Comparison of ENCODE assay signal across 18 mouse cellular contexts in genomic region chr11:64516712-64517589, GRCm38 (mm10).
DNase-seq lines count a peak whose midpoint lies in the region; ATAC-seq and TF ChIP-seq lines count a peak whose summit lies in the region.
"Had no signal": no experiment of that assay in that cellular context is flagged by ENCODE, and none has a peak within 500 bp of the region (broad histone marks: within the 10 kb centered on the region; RNA-seq: fewer than 3 reads in every experiment).

No protein-coding gene starts in this region.

- TF ChIP-seq CTCF in lung, postnatal 0 days (IDR thresholded peaks at IDR 0.05) = no peak
- no peak for TF ChIP-seq CTCF in lung, adult 2 months (IDR thresholded peaks at IDR 0.05; ENCODE audit: insufficient read depth, low read length)

- 63% methylated on average over 9 of the region's 9 CpGs for WGBS in lung, postnatal 0 days
- 64% methylated on average over 9 of the region's 9 CpGs for WGBS in lung, adult 2 months
- 81% methylated on average over 9 of the region's 9 CpGs for WGBS in kidney, embryonic 15.5 days
- WGBS in intestine, embryonic 15.5 days = 78% methylated on average over 9 of the region's 9 CpGs

- H3ac ChIP-seq in myocyte (ENCODE audit: control insufficient read depth, insufficient read length) = no peak overlapping the region

- H3K4me1 ChIP-seq in lung, postnatal 0 days (ENCODE audit: insufficient read depth, low read depth, low read length) = peaks cover 6% of the 10 kb centered on the region; the same call in 1 of the 2 replicates
- peaks cover 5% of the 10 kb centered on the region; the same call in 1 of the 2 replicates for H3K4me1 ChIP-seq in lung, adult 2 months (ENCODE audit: control insufficient read depth, insufficient read depth, low read length)
- H3K4me1 ChIP-seq in kidney, embryonic 15.5 days = peaks cover 3% of the 10 kb centered on the region; the same call in 1 of the 2 replicates
- H3K4me1 ChIP-seq in intestine, embryonic 15.5 days (replicated peaks) = no peaks in the 10 kb centered on the region
- H3K4me1 ChIP-seq: embryonic facial prominence, embryonic 13.5 days; lung, embryonic 15.5 days had no signal

- no peaks in the 10 kb centered on the region for H3K36me3 ChIP-seq in lung, postnatal 0 days (ENCODE audit: insufficient read depth, low read length)
- H3K36me3 ChIP-seq in myocyte (ENCODE audit: control insufficient read depth, insufficient read depth) = no peaks in the 10 kb centered on the region
- H3K36me3 ChIP-seq in kidney, embryonic 15.5 days = no peaks in the 10 kb centered on the region
- no peaks in the 10 kb centered on the region for H3K36me3 ChIP-seq in intestine, embryonic 15.5 days
- H3K36me3 ChIP-seq: embryonic facial prominence, embryonic 13.5 days; hindbrain, embryonic 15.5 days; limb, embryonic 13.5 days; lung, embryonic 15.5 days had no signal

- H3K79me2 ChIP-seq in myocyte (ENCODE audit: control insufficient read depth, insufficient read depth) = no peaks in the 10 kb centered on the region

- 0 out of 2 replicates have a peak, but pooled peaks have one; percentile 19 for TF ChIP-seq EP300 in lung, postnatal 0 days (IDR thresholded peaks at IDR 0.05)

- peak; percentile 90 for DNase-seq in heart, adult 11 months
- no peak for DNase-seq in heart, postnatal 36 days
- peak; percentile 63 for DNase-seq in lung, postnatal 0 days (ENCODE audit: low spot score)
- no peak for DNase-seq in lung, adult 2 months
- DNase-seq: cerebellum, adult 9-10 months; kidney, postnatal 10 days; right cerebral cortex, postnatal 25 days had no signal

- peaks cover 15% of the 10 kb centered on the region for H3K27me3 ChIP-seq in lung, postnatal 0 days (replicated peaks; ENCODE audit: insufficient read depth, low read length)
- no peaks in the 10 kb centered on the region for H3K27me3 ChIP-seq in myocyte (ENCODE audit: control insufficient read depth, insufficient read depth, insufficient read length)
- peaks cover 42% of the 10 kb centered on the region for H3K27me3 ChIP-seq in kidney, embryonic 15.5 days
- peaks cover 9% of the 10 kb centered on the region for H3K27me3 ChIP-seq in intestine, embryonic 15.5 days (replicated peaks)

- intact Hi-C loops in heart, postnatal 36 days (cut with DNase I) = no loop called here

- H3K4me2 ChIP-seq in lung, postnatal 0 days (replicated peaks; ENCODE audit: low read depth, low read length) = no peak overlapping the region
- peak overlapping the region; percentile 16 for H3K4me2 ChIP-seq in myocyte (ENCODE audit: low read depth)
- H3K4me2 ChIP-seq in kidney, embryonic 15.5 days = no peak overlapping the region
- H3K4me2 ChIP-seq in intestine, embryonic 15.5 days (replicated peaks) = no peak overlapping the region
- H3K4me2 ChIP-seq: embryonic facial prominence, embryonic 13.5 days; hindbrain, embryonic 15.5 days; limb, embryonic 13.5 days; lung, embryonic 15.5 days had no signal

- ATAC-seq in lung, postnatal 0 days = peak; percentile 23; the same call in 1 of the 2 replicates
- ATAC-seq in granulocyte monocyte progenitor cell, adult 5-6 weeks (replicated peaks; ENCODE audit: poor library complexity, severe bottlenecking) = peak; percentile 75
- ATAC-seq in kidney, embryonic 15.5 days (replicated peaks; ENCODE audit: low FRiP score) = no peak
- ATAC-seq in intestine, embryonic 15.5 days = no peak
- ATAC-seq: forebrain, embryonic 16.5 days; intestine, postnatal 0 days; midbrain, embryonic 16.5 days had no signal

- no peak for TF ChIP-seq POLR2A in lung, adult 2 months (IDR thresholded peaks at IDR 0.05; ENCODE audit: borderline replicate concordance, extremely low read depth, low read depth, low read length)
- no peak for TF ChIP-seq POLR2A in myocyte (IDR thresholded peaks at IDR 0.05; ENCODE audit: insufficient read length, low read depth)

- no peak overlapping the region for H3K4me3 ChIP-seq in lung, postnatal 0 days (ENCODE audit: low read depth, low read length)
- no peak overlapping the region for H3K4me3 ChIP-seq in lung, adult 2 months (replicated peaks; ENCODE audit: extremely low read depth, low read depth, low read length)
- no peak overlapping the region for H3K4me3 ChIP-seq in myocyte
- no peak overlapping the region for H3K4me3 ChIP-seq in kidney, embryonic 15.5 days (replicated peaks)
- no peak overlapping the region for H3K4me3 ChIP-seq in intestine, embryonic 15.5 days (replicated peaks)
- H3K4me3 ChIP-seq: embryonic facial prominence, embryonic 13.5 days; hindbrain, embryonic 15.5 days; limb, embryonic 13.5 days; lung, embryonic 15.5 days had no signal

- no peak overlapping the region for H3K9ac ChIP-seq in lung, postnatal 0 days (replicated peaks; ENCODE audit: low read depth)
- no peak overlapping the region for H3K9ac ChIP-seq in kidney, embryonic 15.5 days
- no peak overlapping the region for H3K9ac ChIP-seq in intestine, embryonic 15.5 days
- H3K9ac ChIP-seq: embryonic facial prominence, embryonic 13.5 days; hindbrain, embryonic 15.5 days; limb, embryonic 13.5 days; lung, embryonic 15.5 days had no signal

- no peaks in the 10 kb centered on the region for H3K9me3 ChIP-seq in lung, postnatal 0 days (ENCODE audit: low read length)
- H3K9me3 ChIP-seq in kidney, embryonic 15.5 days (replicated peaks) = no peaks in the 10 kb centered on the region
- H3K9me3 ChIP-seq in intestine, embryonic 15.5 days = no peaks in the 10 kb centered on the region
- H3K9me3 ChIP-seq: embryonic facial prominence, embryonic 13.5 days; hindbrain, embryonic 15.5 days; limb, embryonic 13.5 days; lung, embryonic 15.5 days had no signal

- H3K27ac ChIP-seq in lung, postnatal 0 days (ENCODE audit: low read length) = no peak overlapping the region
- H3K27ac ChIP-seq in kidney, embryonic 15.5 days = no peak overlapping the region
- no peak overlapping the region for H3K27ac ChIP-seq in intestine, embryonic 15.5 days
- H3K27ac ChIP-seq: embryonic facial prominence, embryonic 13.5 days; hindbrain, embryonic 15.5 days; limb, embryonic 13.5 days; lung, embryonic 15.5 days had no signal

TF ChIP-seq in myocyte, 11 proteins besides CTCF, POLR2A, EP300 and RAD21:
- TF ChIP-seq E2F4 (IDR thresholded peaks at IDR 0.05; ENCODE audit: insufficient read depth) = no peak
- peak; percentile 92 for TF ChIP-seq CEBPB (IDR thresholded peaks at IDR 0.05; ENCODE audit: insufficient read depth, poor library complexity, severe bottlenecking)
- no peak for TF ChIP-seq MYOD1 (IDR thresholded peaks at IDR 0.05; ENCODE audit: control insufficient read depth in 1 of 3, insufficient read length in 2 of 3, low read depth in 2 of 3)
- TF ChIP-seq TCF12 (IDR thresholded peaks at IDR 0.05; ENCODE audit: insufficient read depth, poor library complexity, severe bottlenecking) = no peak
- no peak for TF ChIP-seq USF1 (IDR thresholded peaks at IDR 0.05; ENCODE audit: low read depth)
- TF ChIP-seq MAX (IDR thresholded peaks at IDR 0.05; ENCODE audit: low read depth) = no peak

Comparison
In these comparisons a context has a peak if more than half of its experiments do, and no peak if none do; other contexts are left out.
1. DNase-seq: peak in heart, adult 11 months (single experiment) and lung, postnatal 0 days (single experiment); none in heart, postnatal 36 days (0 of 2) and lung, adult 2 months (single experiment).
2. ATAC-seq: peak in lung, postnatal 0 days (single experiment) and granulocyte monocyte progenitor cell, adult 5-6 weeks (single experiment); none in kidney, embryonic 15.5 days (single experiment) and intestine, embryonic 15.5 days (single experiment).